20 mouse cellular contexts compared by ENCODE assay signal in the genomic region with DNA sequence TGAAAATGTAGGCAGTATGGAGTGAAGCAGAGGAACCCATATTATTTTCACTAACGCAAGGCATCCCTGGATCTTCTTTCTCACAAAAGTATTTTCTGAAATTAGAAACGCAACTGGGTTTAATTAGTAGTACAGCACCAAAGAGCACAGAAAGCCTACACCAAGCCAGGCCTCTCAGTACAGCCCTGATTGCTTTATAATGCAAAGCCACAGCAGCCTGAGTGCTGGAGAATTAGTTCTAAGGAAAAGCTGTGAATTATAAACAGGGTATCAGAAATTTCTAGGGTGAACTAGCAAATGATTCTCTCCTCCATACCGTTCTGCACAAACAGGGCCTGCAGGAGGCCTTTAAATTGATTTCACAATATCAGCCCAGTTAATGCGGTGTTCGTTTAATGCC.
DNase-seq lines count a peak whose midpoint lies in the region; ATAC-seq lines count a peak whose summit lies in the region.
"Had no signal": no experiment of that assay in that cellular context is flagged by ENCODE, and none has a peak within 500 bp of the region (broad histone marks: within the 10 kb centered on the region; RNA-seq: fewer than 3 reads in every experiment).

No protein-coding gene starts in this region.

- no peak overlapping the region for H3K4me2 ChIP-seq in embryonic facial prominence, embryonic 11.5 days (ENCODE audit: low read depth, low read length)
- H3K4me2 ChIP-seq in hindbrain, embryonic 14.5 days (replicated peaks), result no peak overlapping the region
- no peak overlapping the region for H3K4me2 ChIP-seq in forebrain, embryonic 13.5 days
- no peak overlapping the region for H3K4me2 ChIP-seq in midbrain, embryonic 16.5 days (ENCODE audit: low read length)
- H3K4me2 ChIP-seq: lung, embryonic 15.5 days had no signal

- H3K4me3 ChIP-seq in embryonic facial prominence, embryonic 11.5 days (ENCODE audit: low read depth, low read length), result no peak overlapping the region
- no peak overlapping the region for H3K4me3 ChIP-seq in embryonic facial prominence, embryonic 10.5 days
- no peak overlapping the region for H3K4me3 ChIP-seq in hindbrain, embryonic 14.5 days (replicated peaks; ENCODE audit: low read length)
- no peak overlapping the region for H3K4me3 ChIP-seq in hindbrain, embryonic 10.5 days
- H3K4me3 ChIP-seq in forebrain, embryonic 13.5 days, result no peak overlapping the region
- no peak overlapping the region for H3K4me3 ChIP-seq in midbrain, embryonic 16.5 days (ENCODE audit: low read depth, low read length)
- H3K4me3 ChIP-seq: lung, embryonic 15.5 days had no signal

- H3K9me3 ChIP-seq in embryonic facial prominence, embryonic 11.5 days (replicated peaks; ENCODE audit: control insufficient read depth, low read length), result no peaks in the 10 kb centered on the region
- H3K9me3 ChIP-seq in embryonic facial prominence, embryonic 10.5 days, result no peaks in the 10 kb centered on the region
- H3K9me3 ChIP-seq in hindbrain, embryonic 14.5 days (ENCODE audit: control insufficient read depth, low read length), result no peaks in the 10 kb centered on the region
- no peaks in the 10 kb centered on the region for H3K9me3 ChIP-seq in hindbrain, embryonic 10.5 days
- H3K9me3 ChIP-seq in forebrain, embryonic 13.5 days (replicated peaks), result no peaks in the 10 kb centered on the region
- H3K9me3 ChIP-seq in midbrain, embryonic 16.5 days (replicated peaks; ENCODE audit: control insufficient read depth, low read length, poor library complexity, severe bottlenecking), result no peaks in the 10 kb centered on the region
- H3K9me3 ChIP-seq: lung, embryonic 15.5 days had no signal

- no peak overlapping the region for H3K27ac ChIP-seq in embryonic facial prominence, embryonic 11.5 days (replicated peaks; ENCODE audit: low read depth, low read length)
- no peak overlapping the region for H3K27ac ChIP-seq in embryonic facial prominence, embryonic 10.5 days (replicated peaks)
- H3K27ac ChIP-seq in hindbrain, embryonic 14.5 days, result peak overlapping the region; percentile 70
- no peak overlapping the region for H3K27ac ChIP-seq in hindbrain, embryonic 10.5 days
- H3K27ac ChIP-seq in forebrain, embryonic 13.5 days, result peak overlapping the region; percentile 22; the same call in 1 of the 2 replicates
- H3K27ac ChIP-seq in midbrain, embryonic 16.5 days (ENCODE audit: low read length), result peak overlapping the region; percentile 25
- H3K27ac ChIP-seq: liver, embryonic 14.5 days; lung, embryonic 15.5 days had no signal

- ATAC-seq in embryonic facial prominence, embryonic 11.5 days (replicated peaks; ENCODE audit: insufficient number of reproducible peaks, low FRiP score, low TSS enrichment, low read depth), result no peak
- ATAC-seq in hindbrain, embryonic 14.5 days (ENCODE audit: low FRiP score), result no peak
- no peak for ATAC-seq in forebrain, embryonic 13.5 days
- ATAC-seq in midbrain, embryonic 16.5 days, result peak; percentile 56; the same call in 1 of the 2 replicates
- ATAC-seq: CD4-positive, CD25-positive, alpha-beta regulatory T cell, adult 4 months; intestine, postnatal 0 days; Patski had no signal

- H3K27me3 ChIP-seq in embryonic facial prominence, embryonic 11.5 days (ENCODE audit: control insufficient read depth, insufficient read depth, low read length), result no peaks in the 10 kb centered on the region
- H3K27me3 ChIP-seq in embryonic facial prominence, embryonic 10.5 days (replicated peaks; ENCODE audit: low read depth, poor library complexity, severe bottlenecking), result no peaks in the 10 kb centered on the region
- H3K27me3 ChIP-seq in hindbrain, embryonic 14.5 days (ENCODE audit: control insufficient read depth, insufficient read depth, low read length), result no peaks in the 10 kb centered on the region
- no peaks in the 10 kb centered on the region for H3K27me3 ChIP-seq in hindbrain, embryonic 10.5 days (ENCODE audit: insufficient read depth, poor library complexity, severe bottlenecking)
- no peaks in the 10 kb centered on the region for H3K27me3 ChIP-seq in forebrain, embryonic 13.5 days
- no peaks in the 10 kb centered on the region for H3K27me3 ChIP-seq in midbrain, embryonic 16.5 days (ENCODE audit: control insufficient read depth, insufficient read depth, low read depth, low read length)
- H3K27me3 ChIP-seq: lung, embryonic 15.5 days had no signal

- 56% methylated on average over 5 of the region's 5 CpGs for WGBS in embryonic facial prominence, embryonic 11.5 days
- 66% methylated on average over 5 of the region's 5 CpGs for WGBS in embryonic facial prominence, embryonic 10.5 days
- WGBS in hindbrain, embryonic 14.5 days, result 25% methylated on average over 5 of the region's 5 CpGs
- WGBS in hindbrain, embryonic 10.5 days, result 66% methylated on average over 5 of the region's 5 CpGs
- WGBS in forebrain, embryonic 13.5 days, result 10% methylated on average over 5 of the region's 5 CpGs
- 28% methylated on average over 5 of the region's 5 CpGs for WGBS in midbrain, embryonic 16.5 days

- DNase-seq in embryonic facial prominence, embryonic 11.5 days (ENCODE audit: low spot score), result peak; percentile 30
- no peak for DNase-seq in embryonic facial prominence, embryonic 10.5 days (ENCODE audit: low spot score)
- no peak for DNase-seq in hindbrain, embryonic 14.5 days (ENCODE audit: low spot score)
- DNase-seq in hindbrain, embryonic 10.5 days (ENCODE audit: low spot score), result no peak
- DNase-seq in cerebellum, postnatal 14 days, result no peak
- DNase-seq in lung, postnatal 4 days, result no peak
- DNase-seq: adrenal gland, adult 8-10 months; cerebellum, postnatal 25 days; gastrocnemius, postnatal 25 days; kidney, postnatal 10 days; right cerebral cortex, postnatal 14 days; spleen, adult 18-20 months; thymus, postnatal 25 days had no signal

- no peaks in the 10 kb centered on the region for H3K4me1 ChIP-seq in embryonic facial prominence, embryonic 11.5 days (ENCODE audit: control insufficient read depth, insufficient read depth, low read length)
- peaks cover 5% of the 10 kb centered on the region; the same call in 1 of the 2 replicates for H3K4me1 ChIP-seq in embryonic facial prominence, embryonic 10.5 days
- peaks cover 6% of the 10 kb centered on the region for H3K4me1 ChIP-seq in hindbrain, embryonic 14.5 days (replicated peaks; ENCODE audit: control insufficient read depth, insufficient read depth, low read length)
- peaks cover 4% of the 10 kb centered on the region; the same call in 1 of the 2 replicates for H3K4me1 ChIP-seq in hindbrain, embryonic 10.5 days (replicated peaks)
- H3K4me1 ChIP-seq in forebrain, embryonic 13.5 days, result peaks cover 11% of the 10 kb centered on the region
- peaks cover 10% of the 10 kb centered on the region; the same call in 1 of the 2 replicates for H3K4me1 ChIP-seq in midbrain, embryonic 16.5 days (ENCODE audit: control insufficient read depth, insufficient read depth, low read length)
- H3K4me1 ChIP-seq: lung, embryonic 15.5 days had no signal

- H3K9ac ChIP-seq in embryonic facial prominence, embryonic 11.5 days (replicated peaks; ENCODE audit: low read length), result no peak overlapping the region
- no peak overlapping the region for H3K9ac ChIP-seq in hindbrain, embryonic 14.5 days
- H3K9ac ChIP-seq in forebrain, embryonic 13.5 days, result no peak overlapping the region; the same call in 1 of the 2 replicates
- no peak overlapping the region for H3K9ac ChIP-seq in midbrain, embryonic 16.5 days (ENCODE audit: low read depth, low read length)
- H3K9ac ChIP-seq: liver, embryonic 14.5 days; lung, embryonic 15.5 days had no signal

- H3K36me3 ChIP-seq in embryonic facial prominence, embryonic 11.5 days (replicated peaks; ENCODE audit: control insufficient read depth, insufficient read depth, low read depth, low read length), result no peaks in the 10 kb centered on the region
- no peaks in the 10 kb centered on the region for H3K36me3 ChIP-seq in embryonic facial prominence, embryonic 10.5 days (replicated peaks)
- H3K36me3 ChIP-seq in hindbrain, embryonic 14.5 days (replicated peaks; ENCODE audit: control insufficient read depth, insufficient read depth), result no peaks in the 10 kb centered on the region
- H3K36me3 ChIP-seq in hindbrain, embryonic 10.5 days, result no peaks in the 10 kb centered on the region
- no peaks in the 10 kb centered on the region for H3K36me3 ChIP-seq in forebrain, embryonic 13.5 days (ENCODE audit: poor library complexity, severe bottlenecking)
- H3K36me3 ChIP-seq in midbrain, embryonic 16.5 days (ENCODE audit: control insufficient read depth, insufficient read depth, low read length), result no peaks in the 10 kb centered on the region
- H3K36me3 ChIP-seq: lung, embryonic 15.5 days had no signal

Comparison
In these comparisons a context has a peak if more than half of its experiments do, and no peak if none do; other contexts are left out.
1. H3K27ac ChIP-seq: peak in hindbrain, embryonic 14.5 days (single experiment), forebrain, embryonic 13.5 days (single experiment) and midbrain, embryonic 16.5 days (single experiment); none in embryonic facial prominence, embryonic 11.5 days (single experiment), embryonic facial prominence, embryonic 10.5 days (single experiment) and hindbrain, embryonic 10.5 days (single experiment).